Comparison of ENCODE assay signal across 8 mouse cellular contexts in the genomic region with DNA sequence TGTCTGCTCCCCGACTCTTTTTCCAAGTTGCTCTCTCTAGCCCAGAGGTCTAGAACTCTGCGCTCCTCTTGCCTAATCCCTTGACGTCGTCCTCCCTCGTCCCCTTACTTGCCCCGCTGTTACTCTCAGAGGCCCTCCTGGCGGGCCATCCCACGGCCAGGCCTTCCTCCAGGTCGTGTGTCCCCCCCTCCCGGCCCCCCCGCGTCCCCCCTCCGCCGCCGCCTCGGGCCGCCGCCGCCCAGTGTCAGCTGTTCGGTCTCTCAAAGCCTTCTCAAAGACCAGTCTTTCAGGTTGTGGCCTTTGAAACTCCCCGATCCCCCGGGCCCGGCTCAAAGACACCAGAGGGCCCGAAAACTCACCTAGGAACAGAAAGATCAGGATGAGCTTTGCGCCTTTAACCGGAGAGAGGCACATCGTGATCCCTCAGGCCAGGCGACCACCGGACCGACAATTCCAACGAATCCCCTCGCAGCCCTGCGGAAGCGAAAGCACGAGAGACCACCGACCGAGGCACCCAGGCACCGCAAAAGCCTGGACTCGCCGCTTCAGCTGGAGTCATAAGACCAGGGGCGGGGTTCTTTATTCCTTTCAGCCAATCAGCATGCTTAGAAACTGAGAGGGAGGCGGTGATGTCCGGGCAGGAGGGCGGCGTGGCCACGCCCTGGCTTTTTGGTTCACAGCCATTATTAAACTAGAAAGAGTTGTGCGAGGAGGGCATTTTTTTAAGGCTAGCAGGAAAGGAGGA. TPM values are rescaled to one million over a fixed set of nuclear protein-coding genes. Genes with fewer than 3 reads are reported as not detected.
DNase-seq lines count a peak whose midpoint lies in the region; ATAC-seq lines count a peak whose summit lies in the region.

A gene (minus strand): TSS at position 565 of the 745 bp plus-strand sequence.

- H3K4me3 ChIP-seq in hindbrain, embryonic 14.5 days (replicated peaks; ENCODE audit: low read length), result peak within 1 kb of the TSS; percentile 57

- 20% methylated on average over 42 of the region's 47 CpGs for WGBS in hindbrain, embryonic 14.5 days

- H3K36me3 ChIP-seq in hindbrain, embryonic 14.5 days (replicated peaks; ENCODE audit: control insufficient read depth, insufficient read depth), result 0 out of 2 replicates have a peak, but pooled peaks cover 4% of the 10 kb centered on the region

- peak within 1 kb of the TSS; percentile 58 for H3K4me2 ChIP-seq in hindbrain, embryonic 14.5 days (replicated peaks)

- peak within 1 kb of the TSS; percentile 67 for H3K9ac ChIP-seq in hindbrain, embryonic 14.5 days

- H3K27ac ChIP-seq in hindbrain, embryonic 14.5 days, result peak within 1 kb of the TSS; percentile 62; the same call in 1 of the 2 replicates

- ATAC-seq in hindbrain, embryonic 14.5 days (ENCODE audit: low FRiP score), result peak; percentile 96

- peaks cover 5% of the 10 kb centered on the region; the same call in 1 of the 2 replicates for H3K4me1 ChIP-seq in hindbrain, embryonic 14.5 days (replicated peaks; ENCODE audit: control insufficient read depth, insufficient read depth, low read length)

- H3K27me3 ChIP-seq in hindbrain, embryonic 14.5 days (ENCODE audit: control insufficient read depth, insufficient read depth, low read length), result no peaks in the 10 kb centered on the region

- peak; percentile 87 for DNase-seq in R1 (ENCODE audit: low read depth, low spot score)
- DNase-seq in cerebellum, postnatal 25 days, result peak; percentile 68 to 81
- DNase-seq in frontal cortex, postnatal 25 days (ENCODE audit: low spot score in 2 of 2), result peak; percentile 25 to 56
- DNase-seq in hindbrain, embryonic 14.5 days (ENCODE audit: low spot score), result peak; percentile 77
- DNase-seq in layer of hippocampus, postnatal 36 days, result peak; percentile 60 to 66
- DNase-seq in lung, postnatal 36 days, result peak; percentile 93
- DNase-seq in retina, postnatal 1 day, result peak; percentile 93
- peak; percentile 27 to 79 for DNase-seq in urinary bladder, adult 18-20 months (ENCODE audit: low spot score in 2 of 2)

- H3K9me3 ChIP-seq in hindbrain, embryonic 14.5 days (ENCODE audit: control insufficient read depth, low read length), result no peaks in the 10 kb centered on the region

RNA-seq across cellular contexts. Expression of the gene that starts here (rescaled TPM):
- 85.4 and 88.3 TPM in 2 replicates for polyA plus RNA-seq in hindbrain, embryonic 14.5 days (2014; fragmentation: Nextera tagmentation; extraction: Ambion mirVana)
- 10 to 100 TPM; 67.3 to 71.6 TPM for total RNA-seq in layer of hippocampus, postnatal 36 days (2021)

Comparison
In these comparisons a context has a peak if more than half of its experiments do, and no peak if none do; other contexts are left out.
1. Peak in every context shown above with its lines: DNase-seq, ATAC-seq, H3K4me3 ChIP-seq and H3K27ac ChIP-seq.
2. DNase-seq: peak in every context shown above with its lines; median percentile 93 in lung, postnatal 36 days; 93 in retina, postnatal 1 day; 87 in R1; 77 in hindbrain, embryonic 14.5 days; 74 in cerebellum, postnatal 25 days; 63 in layer of hippocampus, postnatal 36 days; 53 in urinary bladder, adult 18-20 months; 40 in frontal cortex, postnatal 25 days.